Mouse (Mus musculus) telencephalon, adult 2 months (tissue): ENCODE measurements at regions not wholly inside any gene's neighbourhood (a gene's known extent, or its start where the extent isn't known, plus 50 kb on each side); places are given as distances from the start of the nearest gene placed in this dataset.
A peak's percentile ranks its signal among the peaks of the same experiment; 100 is the strongest.

ENCODE experiments used
- DNase-seq: peaks from one replicate; pipeline ENCODE4 v3.0.0-alpha.2; 2011; ENCODE audit warnings: low read depth, low spot score

DNA sequence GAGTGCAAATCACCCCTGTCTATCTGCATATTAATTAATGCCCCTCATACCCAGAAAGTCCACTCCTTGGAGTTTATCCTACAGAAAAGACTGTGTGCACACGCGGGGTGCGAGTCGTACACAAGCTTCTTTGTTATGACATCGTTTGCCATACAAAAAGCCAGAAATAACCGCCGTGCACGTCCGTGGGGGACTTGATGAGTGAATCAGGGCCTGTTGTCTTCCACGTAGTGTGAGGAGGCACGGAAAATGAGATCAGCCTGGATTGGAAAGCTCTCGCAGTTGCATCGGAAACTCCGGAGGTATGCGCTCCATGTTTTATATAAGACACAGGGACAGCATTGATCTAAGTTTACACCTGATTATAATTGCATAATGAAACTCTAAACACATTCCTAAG lies 120.3 kb downstream of the Etnk1 start:
- no peak for DNase-seq

DNA sequence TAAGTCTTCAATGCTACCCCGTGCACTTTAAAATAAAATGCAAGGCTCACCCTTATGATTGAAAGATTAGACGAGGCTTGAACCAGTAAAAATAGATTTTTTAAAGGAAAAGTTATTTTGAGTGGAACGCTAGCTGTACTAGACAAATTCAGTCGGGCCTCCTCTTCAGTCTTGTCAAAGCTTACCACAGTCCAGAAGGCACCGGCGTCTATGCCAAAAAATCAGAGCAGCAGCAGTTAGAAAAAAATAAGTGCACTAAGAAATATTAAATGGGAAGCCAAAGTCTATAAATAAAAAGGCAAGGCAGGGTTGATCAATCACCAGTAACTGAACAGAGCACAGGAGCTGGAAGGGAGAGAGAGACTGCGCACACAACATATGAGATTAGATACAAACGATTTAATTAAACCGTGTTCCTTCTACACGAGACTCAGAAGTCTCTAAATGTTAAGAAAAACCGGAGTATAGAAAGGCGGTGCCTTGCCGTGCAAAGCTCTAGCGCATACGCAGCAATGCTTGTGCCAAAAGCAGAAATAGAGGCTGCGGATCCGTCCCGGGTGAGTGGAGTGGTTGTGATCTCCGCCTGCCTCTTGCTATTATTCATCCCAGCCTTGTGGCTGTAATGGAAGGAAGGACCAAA lies 121.6 kb downstream of the Etnk1 start:
- DNase-seq, result peak; percentile 85

DNA sequence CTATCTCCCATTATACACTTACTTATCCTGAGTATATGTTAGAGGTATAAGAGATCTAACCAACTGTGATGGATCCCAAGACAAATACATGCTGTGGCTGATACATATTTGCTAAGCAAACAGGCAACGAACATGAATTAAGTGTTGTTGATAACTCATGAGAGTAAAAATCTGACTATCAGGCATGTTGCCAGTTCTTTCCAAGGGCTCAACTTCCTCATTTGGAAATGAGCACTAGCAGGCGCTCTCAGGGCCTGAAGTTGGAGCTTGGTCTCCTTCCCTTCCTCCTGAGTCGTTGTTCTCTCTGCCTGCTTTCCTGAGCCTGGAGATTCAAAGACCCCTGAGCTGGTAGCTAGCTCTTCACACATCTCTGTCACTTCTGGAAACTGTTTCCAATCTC lies 126.6 kb downstream of the Etnk1 start:
- DNase-seq, result no peak

DNA sequence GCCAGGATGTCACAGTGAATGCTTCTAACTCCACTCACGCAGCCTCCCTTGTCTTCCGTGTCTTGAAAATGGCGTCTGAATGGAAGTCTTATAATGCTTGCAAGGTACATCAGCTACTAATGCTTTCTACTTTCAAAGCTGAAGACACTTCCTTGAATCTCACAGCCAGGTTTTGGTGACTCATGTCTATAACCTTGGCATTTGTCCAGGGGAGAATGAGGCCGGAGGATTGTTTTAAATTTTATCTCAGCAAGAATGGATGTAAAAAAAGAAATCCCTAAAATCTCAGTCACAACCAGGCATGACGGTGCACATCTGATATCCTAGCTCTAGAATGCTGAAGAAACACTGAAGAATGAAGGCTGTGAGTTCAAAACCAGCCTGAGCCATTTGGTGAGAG lies 131.4 kb downstream of the Etnk1 start:
- DNase-seq, result no peak

DNA sequence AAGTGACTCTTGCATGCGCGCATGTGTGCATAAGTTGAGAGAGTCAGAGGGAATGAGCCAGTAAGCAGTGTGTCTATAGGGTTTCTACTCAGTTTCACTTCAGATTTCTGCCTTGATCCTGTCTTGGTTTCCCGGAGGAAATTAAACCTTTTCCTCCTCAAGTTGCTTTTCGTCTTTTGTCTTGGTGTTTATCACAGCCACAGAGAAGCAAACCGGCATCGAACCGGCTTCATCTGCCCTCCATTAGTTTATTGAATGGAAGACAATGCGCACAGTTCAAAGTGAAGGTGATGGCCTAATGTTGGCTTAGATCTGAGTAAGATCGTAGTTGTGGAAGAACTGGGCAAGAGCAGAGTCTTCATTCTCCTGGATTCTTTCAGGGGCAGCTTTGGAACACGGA lies 134.4 kb downstream of the Etnk1 start:
- no peak for DNase-seq

DNA sequence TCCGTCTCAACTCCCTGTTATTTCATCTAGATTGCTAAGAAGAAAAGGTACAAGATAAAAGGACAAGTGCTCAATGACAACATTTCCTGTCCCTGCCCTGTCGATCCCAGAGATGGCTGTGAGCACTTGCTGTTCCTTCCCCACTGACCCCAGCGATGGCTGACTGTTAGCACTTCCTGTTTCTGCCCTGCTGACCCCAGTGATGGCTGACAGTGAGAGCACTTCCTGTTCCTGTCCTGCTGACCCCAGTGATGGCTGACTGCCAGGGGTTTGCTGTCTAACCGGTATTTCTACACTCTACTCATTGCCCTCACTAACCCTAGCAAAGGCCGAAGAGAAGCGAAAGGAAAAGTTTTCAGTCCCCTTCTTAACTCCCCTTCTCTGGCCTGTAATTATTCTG lies 140.3 kb downstream of the Etnk1 start:
- no peak for DNase-seq

DNA sequence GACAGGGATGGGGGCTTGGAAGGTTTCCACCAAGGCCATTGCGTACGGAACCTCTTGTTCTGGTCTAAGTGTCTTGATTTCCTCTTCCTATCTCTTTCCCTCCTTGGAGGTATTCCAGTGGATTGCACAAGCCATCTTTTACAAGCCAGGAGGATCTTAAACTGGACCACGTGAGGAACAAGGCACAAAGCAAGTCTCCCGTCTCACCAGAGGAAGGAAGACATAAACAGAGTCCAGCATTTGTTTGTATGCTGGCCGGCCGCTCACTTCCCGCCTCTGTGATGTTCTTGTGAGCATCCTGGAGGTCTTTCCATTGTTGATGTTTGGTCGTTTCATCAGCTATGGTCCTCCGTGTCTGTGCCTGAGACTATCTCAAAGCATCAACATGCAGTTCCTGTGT lies 148.8 kb downstream of the Etnk1 start:
- DNase-seq, result no peak

DNA sequence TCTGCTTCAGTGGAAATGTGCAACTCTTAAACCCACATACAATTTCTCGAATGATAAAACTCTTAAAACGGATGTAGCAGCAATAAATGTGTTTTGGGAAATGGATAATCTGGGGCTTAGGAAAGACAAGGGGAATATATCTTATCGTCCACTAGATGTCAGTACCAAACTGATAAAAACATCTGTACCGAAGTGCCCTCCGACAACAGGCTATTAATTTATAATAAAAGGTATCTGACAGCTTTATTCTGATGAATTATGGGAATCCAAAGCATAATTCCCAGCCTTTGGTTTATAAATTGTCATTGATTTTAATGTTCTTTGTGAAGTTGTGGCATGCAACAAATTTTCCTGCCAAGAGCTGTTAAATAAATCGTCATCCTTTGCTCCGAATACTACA lies 153.4 kb downstream of the Etnk1 start:
- peak; percentile 35 for DNase-seq

DNA sequence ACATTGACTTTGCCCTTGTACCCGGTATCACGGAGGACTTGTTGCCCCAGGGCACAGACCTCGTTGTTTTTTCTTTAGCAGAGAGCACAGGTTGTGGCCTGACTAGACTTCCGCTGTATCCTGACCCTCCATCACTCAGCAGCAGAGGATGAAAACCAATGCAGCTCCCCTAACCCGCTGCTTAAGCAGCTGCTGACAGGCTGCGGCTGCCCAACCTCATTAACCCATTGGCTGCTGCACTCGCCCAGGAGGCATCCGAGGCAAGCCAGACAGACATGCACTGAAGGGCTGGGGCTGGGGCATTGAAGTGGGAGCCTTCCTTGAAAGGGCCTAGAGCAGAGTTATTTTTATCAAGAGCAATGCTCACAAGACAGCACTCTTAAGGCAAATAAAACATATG lies 157.6 kb downstream of the Etnk1 start:
- DNase-seq, result no peak

DNA sequence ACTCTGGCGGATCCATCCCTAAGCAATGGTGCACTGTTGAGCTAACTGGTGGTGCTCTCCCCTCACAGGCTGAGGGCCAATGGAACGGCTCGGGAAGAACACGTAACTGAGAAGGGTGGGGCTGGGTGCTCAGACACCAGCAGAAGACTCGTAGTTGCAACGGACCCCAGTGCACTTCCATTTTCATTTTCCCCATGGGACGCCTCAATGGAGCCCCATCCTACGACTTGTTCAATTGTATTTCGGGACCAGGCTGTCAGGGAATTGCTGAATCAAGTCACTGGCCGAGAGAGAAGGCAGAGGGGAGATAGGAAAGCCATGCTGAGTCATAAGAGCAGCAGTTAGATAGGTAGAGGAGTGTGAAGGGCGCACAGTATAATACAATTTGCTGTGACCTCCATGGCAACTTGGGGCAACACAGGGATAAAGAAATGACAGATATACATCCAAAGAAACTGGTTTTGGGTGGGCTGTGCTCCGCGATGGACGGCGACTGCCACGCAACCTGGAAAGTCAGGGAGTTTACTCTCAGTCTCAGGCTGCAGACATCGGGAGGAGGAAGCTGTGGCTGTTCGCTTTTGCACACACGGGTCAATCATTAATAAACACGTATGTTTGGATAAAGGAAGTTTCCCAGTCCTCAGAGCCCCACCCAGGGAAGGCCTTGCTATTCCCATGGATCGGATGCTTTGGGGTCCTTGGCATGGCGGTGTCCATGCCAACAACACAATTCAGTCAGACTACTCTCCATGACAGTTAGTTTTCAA lies 160.1 kb downstream of the Etnk1 start:
- no peak for DNase-seq

DNA sequence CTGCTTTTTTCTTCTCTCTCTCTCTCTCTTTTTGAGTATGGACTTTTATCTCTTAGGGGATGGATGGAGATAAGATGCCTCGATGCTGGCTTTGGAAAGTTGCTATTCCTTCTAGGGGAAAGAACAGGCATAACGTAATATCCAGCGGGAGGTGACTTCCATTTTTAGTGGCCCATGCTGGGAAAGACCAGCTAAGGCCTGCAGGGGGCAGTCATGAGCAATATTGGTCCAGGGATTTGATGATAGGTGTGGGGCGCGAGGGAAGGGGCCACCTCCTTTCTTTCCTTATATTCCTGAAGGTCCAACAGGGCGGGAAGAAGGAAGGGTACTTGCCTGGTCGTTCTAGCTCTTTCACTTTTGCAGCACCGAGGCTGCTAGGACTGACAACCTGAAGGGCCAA lies 160.8 kb downstream of the Etnk1 start:
- no peak for DNase-seq

DNA sequence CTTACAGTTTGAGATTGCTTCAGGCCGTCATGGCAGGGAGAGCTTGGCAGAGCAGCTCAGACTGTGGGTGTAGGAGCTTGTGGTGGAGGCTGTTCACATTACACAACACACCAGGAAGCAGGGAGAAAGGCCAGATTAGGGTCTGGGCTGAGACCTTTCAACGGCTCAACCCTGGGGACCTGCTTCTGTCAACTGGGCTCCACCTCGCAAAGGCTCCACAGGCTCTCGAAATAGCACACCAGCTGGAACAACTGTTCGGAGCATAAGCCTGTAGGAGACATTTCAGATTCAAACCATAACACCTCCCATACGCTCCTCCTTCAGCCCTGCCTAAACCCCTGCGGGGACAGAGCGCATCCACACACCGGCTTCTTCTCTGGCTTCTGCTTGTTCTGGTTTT lies 161.2 kb downstream of the Etnk1 start:
- peak; percentile 34 for DNase-seq

DNA sequence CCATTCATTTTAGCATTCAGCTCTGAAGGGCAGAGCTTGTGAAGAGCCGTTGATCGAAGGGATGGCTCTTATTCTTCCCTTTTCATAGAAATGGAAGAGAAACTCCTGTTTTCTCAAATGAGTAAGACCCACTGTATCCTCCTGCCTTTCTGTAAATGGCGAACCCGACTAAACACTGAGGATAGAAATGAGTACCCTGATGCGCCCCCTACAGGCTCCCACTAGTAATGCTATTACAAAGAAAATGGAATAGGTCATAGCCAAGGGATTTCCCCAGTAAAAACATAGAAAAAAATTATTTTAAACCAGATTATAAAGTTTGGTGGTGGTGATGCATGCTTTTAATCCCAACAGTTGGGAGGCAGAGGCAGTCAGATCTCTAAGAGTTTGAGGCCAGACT lies 162.1 kb downstream of the Etnk1 start:
- no peak for DNase-seq

DNA sequence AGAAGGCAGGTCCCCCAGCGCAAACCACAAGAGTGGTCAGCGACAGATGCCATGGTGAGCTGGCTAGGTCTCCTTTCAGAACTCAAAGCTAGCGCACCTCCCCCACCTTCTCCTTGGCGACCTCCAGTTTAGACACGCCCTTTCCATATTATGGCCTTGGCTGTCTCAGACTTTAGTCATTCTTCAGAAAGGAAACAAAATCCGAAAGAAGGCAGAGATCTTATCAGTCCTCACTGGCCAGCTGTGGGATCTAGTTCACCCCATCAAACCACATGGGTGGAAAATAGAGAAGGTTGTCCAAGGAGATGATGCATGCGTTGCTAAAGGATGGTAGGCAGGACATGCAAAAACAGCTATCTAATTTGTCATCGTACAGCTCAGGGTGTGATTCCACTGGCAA lies 166.5 kb downstream of the Etnk1 start:
- DNase-seq, result no peak

DNA sequence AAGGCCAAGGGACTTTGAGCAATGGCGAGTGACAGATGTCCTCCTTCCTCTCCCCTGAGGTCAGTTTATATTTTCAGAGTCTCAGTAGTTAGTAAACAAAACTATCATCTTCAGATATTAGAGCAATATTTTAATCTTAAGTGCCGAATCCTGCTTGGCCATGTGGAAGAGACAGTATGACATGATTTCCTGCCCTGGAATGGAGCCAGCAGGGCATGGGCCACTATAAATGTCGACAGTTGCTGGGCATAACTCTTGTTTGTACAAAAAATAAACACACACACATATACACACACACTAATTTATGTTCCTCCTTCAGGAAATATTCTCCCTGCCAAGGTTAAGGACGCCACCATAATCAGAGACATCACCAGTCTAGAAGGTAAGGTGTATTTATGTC lies 169.6 kb downstream of the Etnk1 start:
- no peak for DNase-seq

DNA sequence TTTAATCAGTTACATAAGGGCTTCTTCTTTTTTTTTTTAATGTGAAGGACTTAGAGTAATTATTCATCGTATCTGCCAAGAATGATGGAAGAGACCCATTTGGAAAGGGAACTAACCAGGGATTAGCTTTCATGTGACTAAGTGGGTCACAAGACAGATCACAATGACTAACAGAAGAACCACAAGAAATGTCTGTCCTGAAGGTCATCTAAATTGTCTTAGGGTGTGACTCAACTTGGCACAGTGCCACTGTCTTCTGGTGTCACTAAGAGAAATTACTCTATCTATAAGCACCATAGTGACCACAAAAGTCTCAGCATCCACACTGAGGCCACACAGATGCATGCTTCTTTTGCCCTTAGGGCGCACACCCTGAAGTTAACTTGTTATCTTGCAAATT lies 182.0 kb downstream of the Etnk1 start:
- no peak for DNase-seq

DNA sequence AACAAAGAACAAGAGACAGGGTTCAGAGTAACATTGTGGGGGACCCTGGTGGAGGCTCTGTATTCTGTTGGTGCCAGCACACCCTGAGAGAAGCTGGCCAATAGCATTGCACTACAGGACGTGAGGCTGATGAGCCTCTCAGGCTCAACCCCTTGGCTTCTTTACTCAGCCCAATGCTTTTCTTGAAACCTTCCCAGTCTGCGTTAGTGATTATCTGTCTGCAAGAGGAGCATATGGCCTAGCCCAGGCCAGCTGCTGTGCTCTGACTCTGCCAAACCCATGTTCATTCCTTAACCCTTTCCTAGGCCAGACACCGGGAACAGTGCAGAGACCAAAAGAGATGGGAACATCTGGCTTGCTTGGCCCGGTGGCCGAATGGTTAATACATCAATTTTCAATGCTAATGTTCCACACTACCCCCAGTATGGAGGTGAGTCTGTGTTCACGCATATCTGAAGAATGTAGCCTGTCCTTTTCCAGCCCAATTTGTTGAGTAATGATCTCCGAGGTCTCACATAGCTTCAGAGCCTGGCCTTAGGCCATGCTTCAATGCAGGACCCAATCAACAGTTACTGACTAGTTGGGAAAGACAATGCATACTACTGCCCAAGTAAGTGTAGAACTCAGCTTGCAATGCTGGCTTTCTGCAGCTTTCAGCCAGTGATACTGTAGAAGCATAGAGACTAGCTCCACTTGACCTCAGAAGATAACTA lies 192.5 kb downstream of the Etnk1 start:
- no peak for DNase-seq

DNA sequence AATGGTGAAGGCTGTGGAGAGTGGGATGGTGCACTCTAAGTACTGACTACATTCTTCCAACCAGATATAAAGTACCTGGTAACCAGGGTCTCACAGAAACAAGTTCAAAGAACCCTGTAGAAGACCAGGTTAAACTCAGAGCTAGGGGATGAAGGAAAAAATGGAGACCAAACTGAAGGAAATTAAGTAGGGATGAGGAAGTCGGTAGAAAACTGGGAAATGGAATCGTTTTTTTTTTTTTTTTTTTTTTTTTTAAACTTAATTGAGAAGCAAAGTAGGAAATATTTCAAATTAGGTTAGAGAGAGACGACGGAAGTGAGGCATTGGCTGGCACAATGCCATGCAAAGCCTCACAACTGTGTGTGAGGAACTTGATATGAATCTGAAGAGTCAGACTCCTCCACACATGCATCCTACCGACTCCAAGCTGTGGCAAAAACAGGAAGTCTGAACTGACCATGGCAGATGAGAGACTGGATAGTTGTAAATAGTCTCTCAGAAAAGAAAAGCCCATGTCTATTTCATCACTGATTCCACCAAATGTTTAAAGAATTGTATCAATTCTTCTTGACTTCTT lies 194.2 kb downstream of the Etnk1 start:
- no peak for DNase-seq

DNA sequence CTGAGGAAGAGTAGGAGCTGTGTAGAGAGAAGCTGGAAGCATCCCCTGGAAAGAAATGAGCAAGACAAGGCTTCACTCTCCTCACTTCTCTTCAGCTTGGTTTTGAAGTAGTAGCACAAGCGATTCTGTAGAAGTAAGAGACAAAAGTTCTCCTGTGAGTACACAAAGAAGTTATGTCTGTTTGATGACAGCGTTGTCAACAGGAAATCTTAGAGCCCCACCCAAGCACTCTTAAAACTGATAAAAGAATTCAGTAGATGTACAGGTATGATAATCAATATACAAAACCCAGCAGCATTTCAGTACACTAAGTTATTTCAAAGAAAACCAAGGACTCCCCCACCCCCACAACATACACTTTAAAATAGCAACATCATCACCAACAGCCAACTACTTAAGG lies 194.9 kb downstream of the Etnk1 start:
- DNase-seq, result no peak

DNA sequence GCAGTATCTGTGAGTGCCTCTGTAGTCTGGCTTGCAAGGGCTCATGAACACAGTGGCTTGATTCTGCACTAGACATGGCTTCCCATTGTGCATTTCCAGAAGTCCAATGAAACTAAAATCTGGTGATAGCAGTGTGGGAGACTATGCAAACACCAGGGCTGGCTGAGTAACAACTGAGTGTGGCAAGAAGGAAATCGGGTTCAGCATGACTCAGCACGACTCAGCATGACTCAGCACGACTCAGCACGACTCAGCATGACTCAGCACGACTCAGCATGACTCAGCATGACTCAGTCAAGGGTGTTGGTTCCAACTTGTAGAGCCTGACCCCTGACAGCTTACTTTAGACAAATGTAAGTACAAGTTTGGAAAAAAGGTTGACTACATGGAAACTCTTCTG lies 198.8 kb downstream of the Etnk1 start:
- DNase-seq, result no peak

DNA sequence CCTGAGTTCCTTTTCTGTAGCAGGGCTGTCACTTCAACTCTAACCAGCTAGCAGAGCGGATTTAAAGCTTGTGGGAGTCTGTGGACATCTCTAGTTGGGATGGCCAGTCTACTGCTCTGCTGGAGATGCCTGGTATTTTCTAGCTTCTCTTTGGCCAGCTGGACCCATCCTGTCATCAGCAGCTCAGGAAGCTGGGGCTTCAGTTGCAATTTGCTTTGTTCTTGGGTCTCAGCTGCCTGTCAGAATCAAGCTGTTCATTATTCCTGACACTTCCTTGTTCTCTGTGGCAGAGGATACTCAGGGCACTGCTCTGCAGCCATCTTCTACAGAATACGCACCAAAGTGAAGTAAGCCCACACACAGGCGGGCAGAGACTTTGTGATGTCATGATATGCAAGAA lies 200.8 kb downstream of the Etnk1 start:
- no peak for DNase-seq

DNA sequence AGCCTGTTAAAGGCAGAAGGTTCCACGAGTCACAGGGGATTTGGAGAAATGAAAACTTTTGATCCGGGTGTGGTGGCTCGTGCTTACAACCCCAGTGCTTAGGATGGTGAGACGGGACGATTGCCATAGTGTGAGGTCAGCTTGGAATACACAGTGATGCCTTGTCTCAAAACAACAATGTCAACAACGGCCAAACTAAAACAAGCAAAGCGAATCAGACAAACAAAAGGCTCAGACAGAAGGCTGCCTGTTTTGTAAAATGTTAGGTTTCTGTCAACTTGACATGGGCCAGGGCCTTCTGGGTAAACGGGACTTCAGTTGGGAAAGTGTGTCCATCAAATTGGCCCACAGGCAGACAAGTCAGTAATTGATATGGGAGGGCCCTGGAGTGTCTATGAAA lies 201.6 kb downstream of the Etnk1 start:
- peak; percentile 45 for DNase-seq

DNA sequence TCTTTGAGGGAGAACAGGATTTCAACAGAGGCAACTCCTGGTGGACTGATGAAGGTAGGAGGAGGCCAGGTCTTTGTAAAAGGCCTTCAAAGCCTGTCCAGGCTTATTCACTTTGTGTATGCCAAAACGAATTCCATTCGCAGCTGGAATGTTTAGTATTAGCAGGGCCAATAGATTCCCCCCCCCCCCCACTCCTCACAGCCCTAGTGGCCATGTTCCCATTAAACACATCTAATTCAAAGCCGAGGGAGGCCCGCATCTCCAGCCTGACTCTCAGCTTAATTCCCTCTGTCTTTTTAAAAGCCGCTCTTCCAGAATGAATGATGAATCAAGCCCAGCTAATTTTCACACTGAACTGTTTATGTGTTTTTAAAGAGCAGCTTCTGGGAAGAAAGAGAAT lies 205.5 kb downstream of the Etnk1 start:
- no peak for DNase-seq
